Mouse (Mus musculus) cerebellum, adult 9-11 months (tissue): ENCODE measurements at regions not wholly inside any gene's neighbourhood (a gene's known extent, or its start where the extent isn't known, plus 50 kb on each side); places are given as distances from the start of the nearest gene placed in this dataset.

Experiments used
- DNase-seq: peaks from one replicate; pipeline ENCODE4 v3.0.0; 2022

DNA sequence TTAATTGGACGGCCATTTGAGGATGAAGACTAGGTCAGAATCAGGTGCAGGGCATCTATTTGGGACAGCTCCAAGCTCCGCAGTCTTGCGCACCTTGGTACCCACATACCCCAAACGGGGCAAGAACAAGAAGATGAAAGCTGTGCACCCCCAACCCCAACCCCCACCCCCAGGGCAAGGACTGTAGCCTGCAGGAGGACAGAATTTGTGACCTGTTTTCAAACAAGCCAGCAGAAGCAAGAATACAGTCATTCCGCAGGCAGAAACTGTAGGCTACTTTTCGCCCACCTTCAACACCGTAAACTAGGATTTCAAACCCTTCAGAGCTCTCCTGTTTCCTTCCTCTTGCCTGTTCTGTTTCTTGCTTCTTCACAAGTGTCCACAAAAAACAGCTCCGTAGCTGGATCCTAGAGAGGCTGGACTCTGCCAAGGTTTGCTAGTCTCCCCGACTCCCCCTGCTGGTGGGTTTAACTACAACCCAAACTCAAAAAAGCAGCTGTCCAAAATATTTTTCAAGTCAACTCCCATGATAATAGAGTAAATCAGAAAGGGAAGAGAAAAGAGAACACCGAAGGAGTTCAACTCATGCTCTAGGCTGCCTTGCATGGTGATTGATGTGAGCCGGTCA lies 430.3 kb upstream of the Atp11b start:
- no peak for DNase-seq

DNA sequence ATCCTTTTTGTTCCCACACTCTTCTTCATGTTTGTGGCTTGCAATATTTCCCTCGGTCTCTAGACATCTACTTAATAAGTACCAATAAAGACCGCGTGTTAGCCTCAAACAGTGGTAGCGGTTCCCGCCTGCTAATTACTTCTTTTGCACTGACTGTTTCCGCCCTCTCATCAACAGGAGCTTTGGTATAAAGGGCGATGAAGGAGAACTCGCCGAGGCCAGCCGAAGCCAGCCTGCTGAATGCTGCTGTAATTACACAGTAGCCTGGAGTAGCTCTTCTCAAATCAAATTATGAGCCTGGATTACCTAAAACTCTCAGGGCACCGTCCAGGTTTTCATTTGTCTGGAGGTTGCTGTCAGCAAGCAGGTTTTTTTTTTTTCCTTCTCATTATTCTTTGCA lies 429.7 kb upstream of the Atp11b start:
- no peak for DNase-seq

DNA sequence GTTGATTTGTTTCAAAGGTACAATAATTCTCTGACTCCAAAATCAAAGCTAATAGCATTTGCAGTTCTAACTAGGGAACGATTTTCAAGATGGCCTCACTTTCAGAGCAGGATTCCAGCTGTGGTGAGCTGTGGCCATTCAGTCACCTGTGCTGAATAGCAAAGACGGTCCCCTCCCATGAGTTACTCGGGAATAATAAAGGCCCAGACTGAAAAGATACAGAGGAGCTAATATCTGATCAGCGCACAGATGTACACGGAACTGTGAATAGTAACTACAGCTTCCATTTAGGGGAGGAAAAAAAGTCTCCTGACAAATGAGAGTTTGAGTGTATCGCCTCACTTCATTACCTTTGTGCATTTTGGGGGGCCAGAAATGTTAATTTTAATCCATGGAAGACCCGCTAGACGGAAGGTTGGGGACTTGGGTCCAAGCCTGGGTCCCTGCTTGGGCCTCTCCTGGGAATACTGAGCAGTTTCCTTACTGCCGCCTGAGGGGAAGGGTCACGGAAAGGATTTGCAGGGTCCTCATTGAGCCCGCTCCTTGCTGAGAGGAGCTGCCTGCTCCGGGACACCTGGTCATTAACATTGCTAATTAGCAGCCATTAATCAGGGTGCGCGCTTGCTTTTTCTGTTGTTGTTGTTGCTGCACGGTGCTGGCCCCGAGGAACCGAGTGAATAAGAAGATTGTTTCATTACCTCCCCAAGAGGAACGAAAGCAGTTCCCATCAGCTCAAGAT lies 421.2 kb upstream of the Atp11b start:
- DNase-seq: no peak

DNA sequence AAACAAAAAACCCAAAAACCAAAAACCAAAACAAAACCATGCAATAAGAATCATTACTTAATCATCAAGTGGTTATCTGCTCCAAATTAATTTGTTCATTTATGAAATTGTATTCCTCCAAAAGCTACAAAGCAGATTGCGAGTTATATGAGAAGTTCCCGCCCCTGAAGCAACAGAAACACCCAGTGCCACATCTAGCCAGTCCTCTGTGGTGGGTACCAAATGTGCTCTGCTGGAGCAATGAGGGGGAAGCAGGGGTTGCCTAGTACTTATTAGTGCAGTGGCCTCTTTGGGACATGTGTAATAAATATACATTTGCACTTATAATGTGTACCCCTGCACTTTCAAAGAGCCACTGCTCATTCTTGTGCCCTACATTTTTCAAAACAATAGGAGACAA lies 419.9 kb upstream of the Atp11b start:
- no peak for DNase-seq

DNA sequence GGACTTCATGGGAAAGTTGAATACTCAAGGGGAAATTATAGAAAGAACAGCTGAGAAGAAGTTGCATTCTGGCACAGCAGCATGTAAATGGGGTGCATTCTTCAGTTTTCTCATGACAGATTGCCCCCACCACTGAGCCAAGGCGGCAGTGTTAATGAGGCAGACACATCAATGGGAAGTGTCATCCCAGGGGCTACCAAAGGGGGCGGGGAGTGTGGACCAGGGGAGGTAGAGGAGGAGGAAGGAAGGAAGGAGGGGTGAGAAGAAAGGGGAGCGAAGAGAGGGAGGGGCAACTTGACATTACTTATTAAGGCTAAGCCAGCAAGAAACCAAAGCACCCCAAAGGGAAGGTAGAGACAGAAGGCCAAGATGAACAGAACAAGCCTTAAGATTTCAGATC lies 419.4 kb upstream of the Atp11b start:
- no peak for DNase-seq

DNA sequence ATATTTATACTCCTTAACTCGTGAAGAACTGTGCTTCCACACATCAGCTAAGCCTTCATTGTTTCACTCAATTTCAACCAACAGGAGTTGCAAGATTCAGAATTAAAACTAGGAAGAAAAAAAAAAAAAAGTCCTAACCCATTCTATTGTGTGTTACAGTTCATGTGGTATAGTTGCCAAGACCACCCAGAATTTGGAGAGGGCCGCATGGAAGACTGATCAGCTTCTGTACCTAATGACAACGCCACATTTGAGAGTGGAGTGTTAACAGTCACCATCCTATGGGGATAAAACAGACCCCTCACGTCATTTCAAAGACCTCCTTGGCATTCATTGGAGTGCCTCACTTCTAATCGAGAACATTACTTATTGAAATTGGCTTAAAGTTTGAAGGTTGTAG lies 418.1 kb upstream of the Atp11b start:
- no peak for DNase-seq

DNA sequence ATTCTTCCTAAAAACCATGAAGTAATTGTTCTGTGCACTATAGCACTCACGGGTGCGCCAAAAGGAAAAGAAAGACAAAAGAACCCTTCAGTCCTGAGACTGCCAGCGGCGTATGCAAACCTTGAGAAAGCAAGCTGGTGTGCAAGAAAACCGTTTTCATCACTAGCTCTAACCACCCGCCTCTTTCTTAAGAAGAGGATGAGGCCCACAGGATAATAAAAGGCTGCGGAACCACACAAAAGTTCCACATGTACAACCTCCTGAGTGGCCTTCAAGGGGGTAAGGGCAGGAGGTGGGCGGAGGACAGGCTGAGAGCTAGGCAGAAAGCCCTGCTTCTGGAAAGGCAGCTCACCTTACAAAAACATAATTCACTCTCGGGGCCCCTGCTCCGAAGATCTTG lies 413.4 kb upstream of the Atp11b start:
- DNase-seq: no peak

DNA sequence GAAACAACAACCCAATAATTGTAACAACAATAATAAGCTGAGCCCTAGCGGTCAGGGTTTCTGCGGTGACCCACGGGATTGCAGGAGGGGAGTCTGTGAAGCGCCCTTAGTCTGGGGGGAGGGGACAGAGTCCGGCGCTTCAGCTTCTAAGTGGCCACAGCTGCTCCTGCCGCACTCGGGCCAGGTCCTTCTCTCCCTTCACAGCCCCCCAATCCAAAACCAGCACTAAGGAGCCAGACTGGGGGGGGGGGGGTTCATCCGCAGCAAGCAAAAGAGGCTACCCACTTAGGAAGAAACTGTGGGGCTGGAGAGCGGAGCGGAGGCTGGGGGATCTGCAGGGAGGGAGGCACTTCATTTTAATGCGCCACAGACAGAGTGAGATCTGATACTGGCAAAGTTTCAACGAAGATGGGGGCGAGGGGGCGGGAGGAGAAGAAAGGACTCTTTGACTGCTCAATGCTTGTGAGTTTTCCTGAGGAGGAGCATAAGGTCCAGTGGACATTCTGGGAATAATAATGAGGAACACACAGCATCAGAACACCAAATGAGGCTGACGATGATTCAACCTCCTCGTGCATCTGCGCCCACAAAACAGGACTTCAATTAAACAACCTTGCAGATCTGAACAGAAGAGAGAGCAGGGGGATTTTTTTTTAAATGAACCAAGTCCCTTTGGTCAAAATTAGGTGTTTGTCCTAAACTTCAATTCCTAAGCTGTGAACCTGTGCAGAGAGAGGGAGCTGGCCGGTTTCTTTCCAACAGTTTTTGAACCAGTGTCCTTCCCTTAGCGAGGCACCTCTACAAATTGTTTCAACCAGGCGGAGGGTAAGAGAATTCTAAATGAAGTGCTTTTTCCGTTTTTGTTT lies 412.7 kb upstream of the Atp11b start:
- peak; percentile 48 for DNase-seq

DNA sequence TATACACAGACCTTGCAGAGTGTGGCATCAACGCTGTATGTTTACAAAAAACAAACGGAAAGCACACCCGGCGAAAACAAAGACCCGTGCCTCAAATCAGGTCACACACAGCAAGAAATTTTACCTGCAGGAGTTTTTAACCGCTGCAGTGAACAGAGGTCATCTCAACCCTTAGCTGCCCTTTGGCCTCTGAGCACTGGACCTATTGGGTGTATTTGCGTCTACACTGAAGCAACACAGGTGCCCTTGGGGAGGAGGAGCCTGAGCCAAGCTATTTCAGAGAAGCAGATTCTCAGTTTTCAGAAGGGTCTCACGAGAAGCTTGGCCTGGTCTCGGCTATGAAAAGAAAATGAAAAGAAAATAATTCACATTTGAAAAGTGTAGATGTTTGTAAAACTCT lies 412.1 kb upstream of the Atp11b start:
- DNase-seq: no peak

DNA sequence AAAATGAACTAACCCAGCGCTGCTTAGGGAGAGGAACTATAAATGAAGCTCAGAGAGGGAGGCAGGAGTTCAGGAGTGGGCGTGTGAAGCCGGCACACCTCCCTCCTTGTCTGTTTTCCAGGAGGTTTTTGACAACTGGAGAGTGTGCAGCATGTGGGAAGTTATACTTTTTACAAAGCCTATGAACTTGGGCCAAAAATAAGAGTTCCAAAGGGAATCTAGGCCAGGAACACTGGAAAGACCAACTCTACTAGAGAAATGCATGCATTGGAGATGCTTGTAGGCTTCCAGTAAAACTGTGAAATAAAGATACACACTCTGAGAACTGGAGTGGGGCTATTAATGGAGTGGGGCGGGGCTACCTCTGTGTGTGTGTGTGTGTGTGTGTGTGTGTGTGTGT lies 411.3 kb upstream of the Atp11b start:
- DNase-seq: no peak

DNA sequence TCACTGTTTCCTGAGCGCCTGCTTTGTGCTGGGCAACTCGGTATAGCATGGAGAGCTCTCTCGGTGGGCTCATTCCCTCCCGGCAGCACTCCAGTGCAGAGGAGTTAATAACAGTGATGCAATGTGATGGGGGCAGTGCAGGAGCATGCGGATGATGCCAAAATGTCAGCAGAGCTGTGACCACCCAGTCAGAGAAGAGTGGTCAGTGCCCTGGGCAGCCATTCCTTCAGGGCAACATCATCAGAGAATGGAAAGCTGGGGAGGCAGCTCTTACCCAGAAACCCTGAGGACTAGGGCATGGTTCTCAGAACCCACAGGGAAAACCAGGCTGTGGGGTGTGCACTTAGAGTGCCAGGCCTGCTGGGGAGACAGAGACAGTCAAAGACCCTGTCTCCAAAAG lies 410.0 kb upstream of the Atp11b start:
- no peak for DNase-seq

DNA sequence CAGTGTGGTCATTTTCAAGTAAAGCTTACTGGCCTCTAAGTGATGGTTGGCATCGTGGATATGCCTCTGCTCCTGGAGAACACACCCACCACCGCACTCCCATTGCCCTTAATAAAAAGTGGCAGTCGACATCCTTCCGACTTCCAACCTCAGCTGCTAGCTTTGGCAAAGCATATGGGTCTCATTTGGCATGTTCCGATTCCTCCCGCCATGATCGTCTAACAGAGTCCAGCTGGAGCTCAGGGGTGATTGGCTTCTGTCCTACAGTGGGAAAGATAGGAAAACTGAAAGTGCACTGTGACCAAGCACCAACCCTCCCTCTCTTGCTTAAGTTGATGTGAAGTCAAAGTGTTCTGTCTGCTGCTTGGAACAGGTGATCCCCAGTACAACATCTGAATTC lies 404.8 kb upstream of the Atp11b start:
- DNase-seq: no peak

DNA sequence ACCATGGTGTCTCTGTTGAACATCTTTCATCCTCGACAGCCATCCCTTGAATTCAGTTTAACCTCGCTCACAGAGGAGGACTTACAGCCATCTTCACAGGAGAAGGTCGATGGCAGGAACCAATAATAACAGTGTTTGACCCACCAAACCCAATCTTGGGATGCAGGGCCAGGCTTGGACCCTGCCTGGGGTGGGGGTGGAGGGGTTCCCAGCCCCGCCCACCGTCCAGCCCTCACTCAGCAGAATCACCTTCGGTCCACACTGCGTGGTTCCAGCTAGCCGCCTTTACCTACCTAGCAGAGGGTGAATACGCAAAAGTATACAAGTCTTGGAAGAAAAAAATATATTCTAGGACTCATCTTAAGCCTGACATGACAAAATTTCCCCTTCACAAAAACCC lies 400.5 kb upstream of the Atp11b start:
- no peak for DNase-seq

DNA sequence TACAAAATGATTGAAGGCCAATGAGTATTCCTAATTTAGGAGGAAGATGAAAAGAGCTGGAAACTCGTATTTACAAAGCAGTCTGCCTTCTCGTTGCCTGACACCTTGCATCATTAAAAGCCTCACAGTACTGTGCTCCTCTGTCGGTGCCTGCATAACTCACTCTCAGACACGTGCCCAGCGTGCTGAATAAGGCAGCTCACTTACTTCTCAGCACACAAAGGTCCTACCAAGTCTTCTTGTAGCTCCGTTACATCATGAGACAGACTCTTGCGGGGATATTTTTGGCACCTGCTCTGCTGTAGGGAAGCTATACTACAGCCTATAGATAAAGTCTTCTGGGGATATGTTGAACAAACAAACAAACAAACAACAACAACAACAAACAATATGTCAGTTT lies 400.0 kb upstream of the Atp11b start:
- DNase-seq: no peak

DNA sequence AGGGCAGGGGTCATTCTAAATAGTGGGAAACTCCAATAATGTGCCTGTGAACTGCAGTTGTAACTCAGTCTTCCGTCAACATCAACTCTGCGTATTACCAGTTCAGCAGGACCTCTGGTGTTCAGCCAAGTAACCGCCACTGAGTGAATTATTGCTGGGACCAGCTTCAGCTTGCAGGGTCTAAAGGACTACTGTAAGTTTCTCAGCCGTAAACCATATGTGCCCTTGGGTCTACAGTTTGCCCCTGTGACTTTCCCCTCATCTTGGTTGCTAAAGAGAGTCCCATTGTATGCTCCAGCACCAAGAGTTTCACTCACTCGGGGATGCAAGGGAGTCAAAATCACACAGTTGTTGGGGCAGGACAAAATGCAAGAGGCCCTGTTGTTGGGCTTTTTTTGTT lies 399.6 kb upstream of the Atp11b start:
- DNase-seq: no peak

DNA sequence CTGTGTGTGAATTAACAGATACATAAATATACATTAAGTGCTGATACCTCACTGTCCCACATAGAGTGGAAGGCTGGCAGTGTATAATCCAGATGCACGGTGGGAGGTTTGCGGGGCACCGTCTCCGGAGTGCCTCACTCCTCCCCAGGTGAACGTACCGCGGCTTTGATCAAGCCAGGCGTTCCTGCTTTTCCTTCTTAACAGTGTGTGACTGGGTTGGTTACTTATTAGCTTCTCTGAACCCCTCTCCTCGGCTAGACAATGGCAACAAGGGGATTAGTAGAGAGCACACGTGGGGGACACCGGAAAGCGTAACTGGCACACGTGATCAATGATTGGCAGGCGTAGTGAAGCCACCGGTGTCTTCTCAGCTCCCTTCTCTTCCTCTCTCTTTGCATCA lies 396.8 kb upstream of the Atp11b start:
- DNase-seq: no peak

DNA sequence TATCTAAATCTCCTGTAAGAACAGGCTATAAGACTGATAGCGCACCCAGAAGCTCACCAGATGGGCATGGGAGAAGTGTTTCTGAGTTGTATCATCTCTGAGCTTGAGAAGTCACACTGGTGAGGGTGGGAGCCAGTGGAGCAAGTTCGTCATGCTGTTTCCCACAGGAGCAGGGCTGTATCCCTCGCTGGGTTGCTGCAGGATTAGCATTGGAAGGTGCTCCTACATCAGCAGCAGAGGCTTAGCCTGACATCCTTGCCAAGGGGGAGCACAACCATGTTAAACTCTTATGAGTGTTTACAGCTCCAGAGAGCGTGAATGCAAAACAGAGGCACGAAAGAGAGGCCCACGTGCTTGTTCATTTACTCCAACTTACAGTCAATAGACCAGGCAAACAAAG lies 395.4 kb upstream of the Atp11b start:
- DNase-seq: no peak

DNA sequence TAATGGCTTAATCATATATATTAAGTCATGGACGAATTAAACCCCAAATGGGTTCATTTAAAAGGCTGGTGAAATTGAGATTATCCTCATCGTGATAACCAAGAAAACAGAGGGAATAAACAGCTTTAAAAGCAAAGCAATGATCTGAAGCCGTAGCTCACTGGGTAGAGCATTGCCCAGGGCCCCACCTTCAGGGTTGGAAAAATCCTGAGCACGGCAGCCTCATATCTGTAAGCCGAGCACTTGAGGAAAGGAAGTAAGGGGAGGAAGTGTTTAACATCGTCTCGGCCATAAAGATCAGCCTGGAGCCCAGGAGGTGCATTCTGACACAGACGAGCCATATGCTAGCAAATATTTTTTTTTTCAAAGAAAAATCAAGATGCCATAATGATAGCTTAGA lies 394.6 kb upstream of the Atp11b start:
- no peak for DNase-seq

DNA sequence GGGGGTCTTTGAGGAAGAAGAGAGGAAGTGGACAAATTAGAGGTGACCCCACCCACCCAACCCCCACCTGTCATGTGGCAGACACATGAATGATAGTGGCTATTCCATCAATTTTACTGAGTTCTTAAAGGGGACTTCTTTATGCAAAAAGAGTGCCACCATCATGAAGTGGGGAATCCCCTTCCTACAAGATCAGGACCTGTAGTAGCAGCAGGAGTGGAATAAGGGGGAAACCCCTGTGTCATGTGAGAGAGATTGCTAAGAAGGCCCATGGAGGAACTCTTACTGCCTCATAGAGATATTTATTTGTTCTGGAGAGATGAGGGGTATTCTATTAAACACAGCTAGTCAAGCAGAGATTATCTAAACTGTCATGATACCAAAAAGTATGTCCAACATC lies 393.4 kb upstream of the Atp11b start:
- no peak for DNase-seq

DNA sequence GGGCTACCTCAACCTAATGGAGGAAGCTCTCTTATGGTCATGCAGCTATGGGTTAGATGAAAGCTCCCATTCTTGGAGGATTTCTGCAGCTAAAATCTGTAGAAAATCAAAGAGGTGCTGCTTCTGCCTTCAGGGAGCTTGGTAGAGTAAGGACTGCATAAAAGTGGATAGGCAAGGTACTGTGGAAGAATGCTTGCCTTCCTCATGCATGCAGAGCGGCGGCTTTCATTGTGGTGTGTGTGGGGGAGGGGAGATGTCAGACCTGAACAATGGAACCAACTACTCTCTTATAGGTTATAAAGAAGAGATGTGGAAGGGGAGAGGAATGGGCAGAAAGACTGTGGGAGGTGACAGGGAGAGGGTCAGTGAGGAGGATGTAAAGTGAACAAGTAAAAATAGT lies 392.8 kb upstream of the Atp11b start:
- no peak for DNase-seq

DNA sequence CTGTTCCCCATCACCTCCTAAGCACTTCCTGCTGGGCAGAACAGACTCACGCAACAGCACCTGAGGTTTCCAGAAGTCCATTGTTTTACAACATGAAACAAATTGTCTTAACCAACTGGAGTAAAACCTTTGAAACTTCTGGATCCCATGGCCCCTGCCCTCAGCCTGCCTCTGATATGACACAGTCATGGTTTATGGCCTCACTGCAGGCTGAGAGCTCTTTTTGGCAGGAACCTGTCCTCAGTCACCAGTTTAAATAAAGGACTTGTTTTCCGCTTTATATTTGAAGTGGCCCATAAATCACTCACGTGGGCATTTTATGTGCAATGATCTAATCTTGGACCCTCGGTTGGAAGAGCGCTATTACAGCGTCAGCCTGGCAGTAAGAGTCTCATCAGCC lies 388.5 kb upstream of the Atp11b start:
- no peak for DNase-seq

DNA sequence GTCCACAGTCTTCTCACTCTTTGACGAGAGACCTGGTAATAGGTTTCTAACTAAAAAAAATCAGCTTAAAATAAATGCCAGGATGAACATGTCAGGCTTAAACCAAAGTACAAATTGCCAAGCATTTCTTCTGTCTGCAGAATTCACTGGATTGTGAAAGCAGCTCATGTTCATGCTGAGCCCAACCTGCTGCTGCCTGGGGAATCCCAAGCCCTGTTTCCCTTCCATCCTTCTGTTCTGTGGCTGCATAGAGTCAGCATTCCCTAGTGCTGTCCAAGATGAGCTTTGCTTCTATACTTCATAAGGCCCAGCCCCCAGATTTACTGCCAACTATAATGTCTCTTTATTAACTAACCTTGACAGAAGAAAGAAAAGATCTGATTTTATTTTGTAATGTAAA lies 381.6 kb upstream of the Atp11b start:
- DNase-seq: no peak

DNA sequence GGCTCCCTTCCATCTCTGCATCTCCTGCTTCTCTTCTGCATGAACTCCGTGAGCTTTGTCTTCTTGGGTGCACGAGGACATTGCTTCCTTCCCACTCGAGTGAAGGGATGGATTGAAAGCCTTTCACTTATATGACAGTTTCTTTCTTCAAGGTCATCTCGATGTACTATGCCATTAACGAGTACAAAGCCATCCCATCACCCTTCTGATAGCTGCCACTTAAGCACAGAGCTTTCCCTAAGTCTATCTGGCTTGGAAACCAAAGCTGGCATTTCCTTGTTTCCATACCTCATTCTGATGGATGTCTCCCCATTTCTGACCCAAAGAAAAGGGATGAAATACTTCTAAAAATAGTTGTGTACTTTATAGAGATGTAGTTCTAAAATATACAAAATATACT lies 366.5 kb upstream of the Atp11b start:
- no peak for DNase-seq

DNA sequence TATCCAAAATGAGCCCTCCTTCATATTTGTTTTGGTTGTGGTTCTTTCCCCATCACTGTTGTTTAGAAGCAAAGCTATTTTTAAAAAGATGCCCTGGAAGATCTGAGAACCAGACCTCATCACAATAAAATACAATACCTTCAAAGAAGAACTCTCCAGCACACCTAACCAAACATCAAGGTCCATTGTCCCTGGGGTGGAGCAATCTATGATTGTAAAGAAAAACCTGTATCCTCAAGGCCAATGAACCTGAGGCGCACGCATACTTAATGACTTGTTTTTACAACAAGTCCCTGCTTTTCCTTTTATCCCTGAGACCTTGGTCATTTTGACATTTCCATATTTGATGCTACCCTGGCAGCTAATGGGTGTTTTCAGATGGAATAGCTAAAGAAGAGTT lies 361.2 kb upstream of the Atp11b start:
- DNase-seq: no peak
